Mouse (Mus musculus) cortical plate, adult 2 months (tissue): ENCODE results near the gene Cdca7l.

Experiments
- CTCF ChIP-seq: fragments of 200-500 bp; IDR thresholded peaks from 2 replicates; pipeline ENCODE4 v1.5.1; 2011; ENCODE audit warnings: mild to moderate bottlenecking, control low read depth, low read length; ENCODE audit not compliant: insufficient read depth; ENCODE audit errors: extremely low read depth
- POLR2A ChIP-seq: fragments of 200-500 bp; IDR thresholded peaks from 2 replicates; pipeline ENCODE4 v1.6.1; 2011; ENCODE audit warnings: mild to moderate bottlenecking, low read length, control low read depth; ENCODE audit not compliant: insufficient read depth; ENCODE audit errors: extremely low read depth

- TF ChIP-seq POLR2A (no peak), CTCF (no peak)
Observed at GRCm38 (mm10) chr12:117832190-117832589, 28.1 kb downstream of the Cdca7l start.
